Mouse (Mus musculus): Measurements from ENCODE around the gene Rps26. TPM values are rescaled to one million over a fixed set of nuclear protein-coding genes. Genes with fewer than 3 reads are reported as not detected.
"Not testable (repeated sequence)": the region's sequence is repeated elsewhere in the genome, so short reads cannot be mapped to it uniquely, and the experiment has no call there.

The Rps26 gene
- polyA plus RNA-seq, 1 experiment from 2014 or later: 455 TPM

DNA sequence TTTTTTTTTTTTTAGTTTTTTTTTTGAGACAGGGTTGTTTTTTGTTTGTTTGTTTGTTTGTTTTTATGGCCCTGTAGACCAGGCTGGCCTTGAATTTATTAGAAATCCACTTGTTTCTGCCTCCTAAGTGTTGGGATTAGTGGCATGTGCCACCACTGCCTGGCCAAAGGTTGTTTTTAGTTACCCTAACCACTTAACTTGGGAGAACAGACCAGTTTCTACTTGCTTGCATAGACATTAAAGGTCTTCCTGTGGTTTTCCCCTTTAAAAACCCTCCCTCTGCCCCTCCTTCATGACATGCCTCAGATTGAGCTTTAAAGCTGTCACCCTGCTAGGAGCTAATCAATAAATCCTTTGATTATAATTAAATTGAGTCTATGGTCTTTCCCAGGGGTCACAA, 6.3 kb downstream of the Rps26 start:
- Histone ChIP-seq H3K36me3 (peaks cover 31% of the 10 kb centered on the region), H3K27ac (replicated peaks) (no peak overlapping the region), H3K9ac (no peak overlapping the region), H3K4me2 (no peak overlapping the region), H3K4me1 (peaks cover 5% of the 10 kb centered on the region), H3K4me3 (no peak overlapping the region), H3K9me3 (no peaks in the 10 kb centered on the region), H3K27me3 (replicated peaks) (no peaks in the 10 kb centered on the region)
- no peak for ATAC-seq (ENCODE audit: extremely low read depth, insufficient number of reproducible peaks, low FRiP score, low TSS enrichment)

DNA sequence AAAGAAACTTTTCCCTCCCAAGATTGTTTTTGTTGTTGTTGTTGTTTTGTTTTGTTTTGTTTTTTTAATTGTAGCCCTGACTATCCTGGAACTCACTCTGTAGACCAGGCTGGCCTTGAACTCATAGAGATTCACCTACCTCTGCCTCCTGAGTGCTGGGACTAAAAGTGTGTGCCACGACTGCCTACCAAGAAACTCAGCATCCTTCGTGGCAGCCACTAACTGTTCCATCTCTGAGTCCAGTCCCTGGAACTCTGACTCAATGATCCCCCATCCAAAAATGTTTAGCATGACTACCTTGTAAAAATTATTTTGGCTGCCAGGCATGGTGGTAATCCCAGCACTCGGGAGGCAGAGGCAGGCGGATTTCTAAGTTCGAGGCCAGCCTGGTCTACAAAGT, 7.4 kb downstream of the Rps26 start:
- not testable (repeated sequence) for H3K27ac ChIP-seq (replicated peaks); H3K4me1 ChIP-seq; H3K4me2 ChIP-seq; H3K9ac ChIP-seq; H3K27me3 ChIP-seq (replicated peaks); H3K9me3 ChIP-seq; ATAC-seq (ENCODE audit: extremely low read depth, insufficient number of reproducible peaks, low FRiP score, low TSS enrichment); H3K4me3 ChIP-seq
- peaks cover 20% of the 10 kb centered on the region for H3K36me3 ChIP-seq
- WGBS: 78% methylated on average over 5 of the region's 5 CpGs

DNA sequence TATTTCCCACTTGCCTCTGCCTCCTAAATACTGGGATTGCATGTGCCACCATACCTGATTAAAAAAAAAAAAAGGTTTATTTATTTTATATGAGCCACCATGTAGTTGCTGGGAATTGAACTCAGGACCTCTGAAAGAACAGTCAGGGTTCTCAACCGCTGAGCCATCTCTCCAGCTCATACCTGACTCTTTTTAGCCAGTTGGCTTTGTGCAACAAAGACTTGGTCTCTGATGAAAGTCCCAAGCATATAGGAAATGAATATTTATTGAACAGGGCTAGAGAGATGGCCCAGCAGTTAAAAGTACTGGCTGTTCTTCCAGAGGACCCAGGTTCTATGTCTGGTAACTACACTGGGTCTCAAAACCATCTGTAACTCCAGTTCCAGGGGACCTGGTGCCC, 8.0 kb downstream of the Rps26 start:
- Histone ChIP-seq H3K27me3 (replicated peaks) (peaks cover 1% of the 10 kb centered on the region; the same call in 1 of the 2 replicates), H3K9me3 (no peaks in the 10 kb centered on the region), H3K9ac (no peak overlapping the region), H3K4me2 (no peak overlapping the region), H3K4me1 (no peaks in the 10 kb centered on the region), H3K4me3 (no peak overlapping the region), H3K27ac (replicated peaks) (no peak overlapping the region), H3K36me3 (peaks cover 15% of the 10 kb centered on the region)
- ATAC-seq (ENCODE audit: extremely low read depth, insufficient number of reproducible peaks, low FRiP score, low TSS enrichment): no peak
- WGBS: 80% methylated on average over 1 of the region's 1 CpGs

- not testable (repeated sequence) for H3K4me2 ChIP-seq; H3K27me3 ChIP-seq (replicated peaks); ATAC-seq (ENCODE audit: extremely low read depth, insufficient number of reproducible peaks, low FRiP score, low TSS enrichment); H3K36me3 ChIP-seq; H3K27ac ChIP-seq (replicated peaks); H3K4me3 ChIP-seq; H3K9ac ChIP-seq; H3K4me1 ChIP-seq; H3K9me3 ChIP-seq
- 75% methylated on average over 6 of the region's 7 CpGs for WGBS
Measured at GRCm38 (mm10) chr10:128615798-128616448, 10.6 kb downstream of the Rps26 start.

DNA sequence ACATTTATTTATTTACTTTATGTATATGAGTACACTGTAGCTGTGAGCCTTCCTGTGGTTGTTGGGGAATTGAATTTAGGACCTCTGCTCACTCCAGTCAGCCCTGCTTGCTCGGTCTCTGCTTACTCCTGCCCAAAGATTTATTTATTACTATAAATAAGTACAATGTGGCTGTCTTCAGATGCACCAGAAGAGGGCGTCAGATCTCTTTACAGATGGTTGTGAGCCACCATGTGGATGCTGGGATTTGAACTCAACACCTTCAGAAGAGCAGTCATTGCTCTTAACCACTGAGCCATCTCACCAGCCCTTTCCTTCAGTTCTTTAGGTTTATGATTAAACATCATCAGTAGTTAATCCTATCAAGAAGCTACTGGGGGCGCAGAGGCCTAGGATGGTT, 11.6 kb downstream of the Rps26 start:
- H3K9ac ChIP-seq: no peak overlapping the region
- H3K4me1 ChIP-seq: no peaks in the 10 kb centered on the region
- no peaks in the 10 kb centered on the region for H3K9me3 ChIP-seq
- no peaks in the 10 kb centered on the region for H3K36me3 ChIP-seq
- no peak overlapping the region for H3K4me2 ChIP-seq
- no peak overlapping the region for H3K27ac ChIP-seq (replicated peaks)
- H3K27me3 ChIP-seq (replicated peaks): peaks cover 8% of the 10 kb centered on the region; the same call in 1 of the 2 replicates
- ATAC-seq (ENCODE audit: extremely low read depth, insufficient number of reproducible peaks, low FRiP score, low TSS enrichment): no peak
- H3K4me3 ChIP-seq: no peak overlapping the region
- 58% methylated on average over 3 of the region's 3 CpGs for WGBS

DNA sequence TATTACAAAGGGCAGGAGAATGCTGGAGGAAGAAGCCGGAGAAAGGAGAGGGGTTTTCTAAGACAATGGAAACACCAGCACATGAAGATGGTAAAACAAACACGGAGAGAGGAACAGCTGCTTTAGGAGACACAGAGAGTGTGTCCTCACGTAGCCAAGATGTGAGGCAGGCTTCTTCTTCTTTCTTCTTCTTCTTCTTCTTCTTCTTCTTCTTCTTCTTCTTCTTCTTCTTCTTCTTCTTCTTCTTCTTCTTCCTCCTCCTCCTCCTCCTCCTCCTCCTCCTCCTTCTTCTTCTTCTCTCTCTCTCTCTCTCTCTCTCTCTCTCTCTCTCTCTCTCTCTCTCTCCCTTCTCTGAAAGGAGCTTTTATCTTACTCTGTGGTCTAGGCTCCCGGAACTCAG, 12.7 kb downstream of the Rps26 start:
- not testable (repeated sequence) for H3K4me1 ChIP-seq; ATAC-seq (ENCODE audit: extremely low read depth, insufficient number of reproducible peaks, low FRiP score, low TSS enrichment); H3K4me2 ChIP-seq; H3K4me3 ChIP-seq; H3K9me3 ChIP-seq; H3K9ac ChIP-seq; H3K36me3 ChIP-seq; H3K27ac ChIP-seq (replicated peaks); H3K27me3 ChIP-seq (replicated peaks)
- 54% methylated on average over 4 of the region's 4 CpGs for WGBS

DNA sequence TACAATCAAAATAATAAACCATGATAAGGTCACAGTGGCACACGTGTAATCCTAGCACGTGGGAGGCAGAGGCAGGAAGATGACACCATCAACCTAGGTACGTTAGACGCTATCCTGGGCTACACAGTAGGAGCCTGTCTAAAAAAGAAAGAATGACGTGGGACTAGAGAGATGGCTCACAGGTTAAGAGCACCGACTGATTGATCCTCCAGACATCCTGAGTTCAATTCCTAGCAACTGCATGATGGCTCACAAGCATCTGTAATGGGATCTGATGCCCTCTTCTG, 13.4 kb downstream of the Rps26 start:
- H3K4me1 ChIP-seq: no peaks in the 10 kb centered on the region
- peak overlapping the region; percentile 10; the same call in 1 of the 2 replicates for H3K4me2 ChIP-seq
- H3K9ac ChIP-seq: peak overlapping the region; percentile 12; the same call in 1 of the 2 replicates
- H3K27ac ChIP-seq (replicated peaks): no peak overlapping the region
- H3K9me3 ChIP-seq: no peaks in the 10 kb centered on the region
- WGBS: 35% methylated on average over 6 of the region's 6 CpGs
- ATAC-seq (ENCODE audit: extremely low read depth, insufficient number of reproducible peaks, low FRiP score, low TSS enrichment): no peak
- no peak overlapping the region for H3K4me3 ChIP-seq
- H3K36me3 ChIP-seq: no peaks in the 10 kb centered on the region
- H3K27me3 ChIP-seq (replicated peaks): peaks cover 8% of the 10 kb centered on the region; the same call in 1 of the 2 replicates

- H3K4me3 ChIP-seq: peak overlapping the region; percentile 13; the same call in 1 of the 2 replicates
- ATAC-seq (ENCODE audit: extremely low read depth, insufficient number of reproducible peaks, low FRiP score, low TSS enrichment): no peak
- H3K4me1 ChIP-seq: no peaks in the 10 kb centered on the region
- H3K4me2 ChIP-seq: peak overlapping the region; percentile 10; the same call in 1 of the 2 replicates
- 15% methylated on average over 16 of the region's 16 CpGs for WGBS
- no peaks in the 10 kb centered on the region for H3K36me3 ChIP-seq
- peak overlapping the region; percentile 12; the same call in 1 of the 2 replicates for H3K9ac ChIP-seq
- H3K27ac ChIP-seq (replicated peaks): no peak overlapping the region
- peaks cover 8% of the 10 kb centered on the region; the same call in 1 of the 2 replicates for H3K27me3 ChIP-seq (replicated peaks)
- no peaks in the 10 kb centered on the region for H3K9me3 ChIP-seq
Measured at GRCm38 (mm10) chr10:128612433-128613153, 14.0 kb downstream of the Rps26 start.

DNA sequence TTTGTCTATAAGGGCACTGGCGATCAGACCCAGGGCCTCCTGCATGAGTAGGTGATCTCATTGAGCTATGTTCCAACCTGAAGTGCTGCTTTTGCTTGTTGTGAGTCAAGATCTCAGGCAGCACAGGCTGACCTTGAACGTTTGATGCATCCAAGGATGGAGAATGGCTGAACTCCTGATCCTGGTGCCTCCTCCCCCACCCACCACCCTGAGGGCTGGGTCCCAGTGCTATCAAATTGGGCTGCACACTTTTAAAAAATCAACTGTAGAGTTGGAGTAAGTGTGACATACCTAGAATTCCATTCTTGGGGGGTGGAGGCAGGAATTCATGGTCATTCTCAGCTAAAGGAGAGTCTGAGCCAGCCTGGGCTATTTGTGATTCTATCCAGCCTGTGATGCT, 20.1 kb downstream of the Rps26 start:
- Histone ChIP-seq H3K4me1 (no peaks in the 10 kb centered on the region), H3K9me3 (no peaks in the 10 kb centered on the region), H3K27me3 (replicated peaks) (no peaks in the 10 kb centered on the region), H3K36me3 (no peaks in the 10 kb centered on the region), H3K4me3 (no peak overlapping the region), H3K27ac (replicated peaks) (no peak overlapping the region), H3K9ac (no peak overlapping the region), H3K4me2 (no peak overlapping the region)
- ATAC-seq (ENCODE audit: extremely low read depth, insufficient number of reproducible peaks, low FRiP score, low TSS enrichment): no peak
- 32% methylated on average over 2 of the region's 2 CpGs for WGBS

- no peak overlapping the region for H3K9ac ChIP-seq
- no peak overlapping the region for H3K4me2 ChIP-seq
- H3K4me1 ChIP-seq: no peaks in the 10 kb centered on the region
- no peak overlapping the region for H3K4me3 ChIP-seq
- no peaks in the 10 kb centered on the region for H3K27me3 ChIP-seq (replicated peaks)
- 77% methylated on average over 4 of the region's 4 CpGs for WGBS
- H3K9me3 ChIP-seq: no peaks in the 10 kb centered on the region
- H3K36me3 ChIP-seq: no peaks in the 10 kb centered on the region
- ATAC-seq (ENCODE audit: extremely low read depth, insufficient number of reproducible peaks, low FRiP score, low TSS enrichment): no peak
- no peak overlapping the region for H3K27ac ChIP-seq (replicated peaks)
Measured at GRCm38 (mm10) chr10:128602470-128603128, 23.9 kb downstream of the Rps26 start.

- H3K4me2 ChIP-seq: no peak overlapping the region
- H3K27me3 ChIP-seq (replicated peaks): no peaks in the 10 kb centered on the region
- H3K9ac ChIP-seq: no peak overlapping the region
- no peak overlapping the region for H3K4me3 ChIP-seq
- no peak for ATAC-seq (ENCODE audit: extremely low read depth, insufficient number of reproducible peaks, low FRiP score, low TSS enrichment)
- H3K9me3 ChIP-seq: no peaks in the 10 kb centered on the region
- no peaks in the 10 kb centered on the region for H3K36me3 ChIP-seq
- H3K27ac ChIP-seq (replicated peaks): no peak overlapping the region
- no peaks in the 10 kb centered on the region for H3K4me1 ChIP-seq
- WGBS: 66% methylated on average over 1 of the region's 1 CpGs
Measured at GRCm38 (mm10) chr10:128601499-128601898, 25.0 kb downstream of the Rps26 start.
